Mouse (Mus musculus): ENCODE data around the gene D13Ertd608e. TPM values are rescaled to one million over a fixed set of nuclear protein-coding genes. Genes with fewer than 3 reads are reported as not detected.
"Not testable (repeated sequence)": the region's sequence is repeated elsewhere in the genome, so short reads cannot be mapped to it uniquely, and the experiment has no call there.

Gene D13Ertd608e
- polyA plus RNA-seq, 1 experiment, result not detected

DNA sequence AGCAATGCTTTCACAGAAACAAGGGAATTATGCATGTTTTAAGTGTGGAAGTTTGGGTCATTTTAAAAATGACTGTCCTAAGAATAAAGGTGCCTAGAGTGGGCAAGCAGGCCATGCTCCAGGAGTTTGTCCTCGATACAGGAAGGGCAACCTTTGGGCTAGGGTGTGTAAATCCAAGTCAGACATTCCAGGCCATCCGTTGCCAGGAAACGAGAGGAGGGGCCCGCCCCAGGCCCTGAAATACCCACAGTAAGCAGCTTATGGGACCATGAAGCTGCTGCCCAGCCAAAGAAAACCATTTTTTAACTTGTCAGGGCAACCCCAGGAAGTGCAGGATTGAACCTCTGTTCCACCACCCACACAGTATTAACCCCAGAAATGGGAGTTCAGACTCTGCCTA lies 51.1 kb downstream of the D13Ertd608e start:
- not testable (repeated sequence) for H3K4me3 ChIP-seq (ENCODE audit: insufficient read depth, low read depth, low read length); H3K36me3 ChIP-seq (ENCODE audit: control insufficient read depth, insufficient read depth, low read length); H3K27ac ChIP-seq (ENCODE audit: insufficient read depth, low read depth, low read length); H3K4me1 ChIP-seq (ENCODE audit: control insufficient read depth, insufficient read depth, low read length); H3K27me3 ChIP-seq (replicated peaks; ENCODE audit: control insufficient read depth, insufficient read depth, low read length)
- 18% methylated on average over 4 of the region's 4 CpGs for WGBS
- DNase-seq, result peak; percentile 51

DNA sequence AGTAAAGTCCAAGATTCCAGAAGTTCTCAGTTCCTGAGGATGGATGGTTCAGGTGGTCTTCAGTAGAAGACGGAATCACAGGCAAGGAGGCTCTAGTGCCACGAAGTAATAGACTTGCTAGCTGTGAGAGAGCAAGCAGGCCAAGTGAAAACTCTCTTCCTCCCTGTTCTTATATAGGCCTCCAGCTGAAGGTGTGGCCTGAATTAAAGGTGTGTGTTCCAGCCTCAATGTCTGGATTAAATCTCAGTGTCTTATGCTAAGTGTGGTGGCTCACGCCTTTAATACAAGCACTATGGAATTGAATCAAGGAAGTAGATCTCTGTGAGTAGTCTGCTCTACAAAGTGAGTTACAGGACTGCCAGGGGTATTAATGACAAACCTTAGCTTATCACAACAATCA lies 58.9 kb downstream of the D13Ertd608e start, which contains the start of gene Tcstv1:
Gene Tcstv1, minus strand, starts transcription at position 101 of the 400 bp plus-strand sequence.
- not testable (repeated sequence) for DNase-seq; H3K27me3 ChIP-seq (replicated peaks; ENCODE audit: control insufficient read depth, insufficient read depth, low read length); H3K36me3 ChIP-seq (ENCODE audit: control insufficient read depth, insufficient read depth, low read length); H3K4me1 ChIP-seq (ENCODE audit: control insufficient read depth, insufficient read depth, low read length); H3K4me3 ChIP-seq (ENCODE audit: insufficient read depth, low read depth, low read length); H3K27ac ChIP-seq (ENCODE audit: insufficient read depth, low read depth, low read length)
- WGBS, result 71% methylated on average over 3 of the region's 3 CpGs

Other genes with a start within 250 kb of the D13Ertd608e start
- 2.3 and 3.2 TPM in 2 replicates for gene Ccl28, start 212.2 kb upstream of the D13Ertd608e start, polyA plus RNA-seq (2012; rRNA removed)
- 67.5 and 86.3 TPM in 2 replicates for gene Hmgcs1, start 145.6 kb upstream of the D13Ertd608e start, polyA plus RNA-seq (2012; rRNA removed)
- 0.88 and 1.0 TPM in 2 replicates for gene Nim1k, start 80.1 kb upstream of the D13Ertd608e start, polyA plus RNA-seq (2012; rRNA removed)
- gene Zfp131, start 45.1 kb upstream of the D13Ertd608e start, polyA plus RNA-seq (2012; rRNA removed), result 4.7 and 5.5 TPM in 2 replicates
- not detected in 2 replicates for gene AF067063, start 5.8 kb upstream of the D13Ertd608e start, polyA plus RNA-seq (2012; rRNA removed)
- gene Tcstv1, start 58.8 kb downstream of the D13Ertd608e start, polyA plus RNA-seq (2012; rRNA removed), result not detected in 2 replicates
- not detected in 2 replicates for gene Gm21761, start 93.3 kb downstream of the D13Ertd608e start, polyA plus RNA-seq (2012; rRNA removed)
- not detected in 2 replicates for gene B020031M17Rik, start 114.8 kb downstream of the D13Ertd608e start, polyA plus RNA-seq (2012; rRNA removed)
- not detected in 2 replicates for gene Gm36079, start 191.0 kb downstream of the D13Ertd608e start, polyA plus RNA-seq (2012; rRNA removed)
- 0.19 and 0.80 TPM in 2 replicates for gene Gm21188, start 216.2 kb downstream of the D13Ertd608e start, polyA plus RNA-seq (2012; rRNA removed)